8 mouse cellular contexts compared by ENCODE assay signal in genomic region chr7:144939344-144940002, GRCm38 (mm10). TPM values are rescaled to one million over a fixed set of nuclear protein-coding genes. Genes with fewer than 3 reads are reported as not detected.
A peak's percentile ranks its signal among the peaks of the same experiment; 100 is the strongest.
DNase-seq lines count a peak whose midpoint lies in the region; ATAC-seq and TF ChIP-seq lines count a peak whose summit lies in the region.

Gene Ccnd1 (minus strand): TSS chr7:144939925.

- peak within 1 kb of the TSS; percentile 22 for H3K4me3 ChIP-seq in thymus, adult 2 months (ENCODE audit: control insufficient read depth, insufficient read depth, low read length)
- H3K4me3 ChIP-seq in kidney, adult 2 months (ENCODE audit: insufficient read depth, low read depth, low read length) = peak within 1 kb of the TSS; percentile 95
- H3K4me3 ChIP-seq in limb, embryonic 15.5 days = peak within 1 kb of the TSS; percentile 57

- no peak for TF ChIP-seq CTCF in thymus, adult 2 months (IDR thresholded peaks at IDR 0.05; ENCODE audit: borderline replicate concordance, control insufficient read depth, extremely low read depth, insufficient read depth, low read length, poor library complexity)
- TF ChIP-seq CTCF in kidney, adult 2 months (conservative IDR thresholded peaks at IDR 0.05; ENCODE audit: insufficient read depth, insufficient read length, low read depth, low read length) = no peak

- peak; percentile 53 for ATAC-seq in limb, embryonic 15.5 days (ENCODE audit: insufficient number of reproducible peaks, low FRiP score, low TSS enrichment, low read depth)

- H3K4me1 ChIP-seq in thymus, adult 2 months (replicated peaks; ENCODE audit: control insufficient read depth, insufficient read depth, low read length) = peaks cover 20% of the 10 kb centered on the region
- peaks cover 13% of the 10 kb centered on the region; the same call in 1 of the 2 replicates for H3K4me1 ChIP-seq in kidney, adult 2 months (ENCODE audit: control insufficient read depth, insufficient read depth, low read length)
- peaks cover 70% of the 10 kb centered on the region for H3K4me1 ChIP-seq in limb, embryonic 15.5 days

- H3K4me2 ChIP-seq in limb, embryonic 15.5 days = peak within 1 kb of the TSS; percentile 97

- H3K27me3 ChIP-seq in thymus, adult 2 months (ENCODE audit: control insufficient read depth, insufficient read depth, low read length) = peaks cover 19% of the 10 kb centered on the region
- no peaks in the 10 kb centered on the region for H3K27me3 ChIP-seq in kidney, adult 2 months (replicated peaks; ENCODE audit: control insufficient read depth, insufficient read depth, low read length)
- 0 out of 2 replicates have a peak, but pooled peaks cover 6% of the 10 kb centered on the region for H3K27me3 ChIP-seq in limb, embryonic 15.5 days

- H3K27ac ChIP-seq in thymus, adult 2 months (ENCODE audit: control insufficient read depth, insufficient read depth, low read length) = no peak within 1 kb of the TSS
- peak within 1 kb of the TSS; percentile 80 for H3K27ac ChIP-seq in kidney, adult 2 months (ENCODE audit: insufficient read depth, low read depth, low read length)
- H3K27ac ChIP-seq in limb, embryonic 15.5 days = peak within 1 kb of the TSS; percentile 92

- H3K9ac ChIP-seq in limb, embryonic 15.5 days = peak within 1 kb of the TSS; percentile 71

- H3K36me3 ChIP-seq in thymus, adult 2 months (ENCODE audit: control insufficient read depth, insufficient read depth, low read length) = no peaks in the 10 kb centered on the region
- H3K36me3 ChIP-seq in kidney, adult 2 months (ENCODE audit: control insufficient read depth, insufficient read depth, low read length) = no peaks in the 10 kb centered on the region; the same call in 1 of the 2 replicates
- H3K36me3 ChIP-seq in limb, embryonic 15.5 days = peaks cover 27% of the 10 kb centered on the region

- under 1% methylated on average over 40 of the region's 45 CpGs for WGBS in thymus, adult 2 months
- WGBS in kidney, adult 2 months = under 1% methylated on average over 40 of the region's 45 CpGs
- WGBS in limb, embryonic 15.5 days = under 1% methylated on average over 39 of the region's 45 CpGs

- DNase-seq in thymus, adult 2 months = no peak
- no peak for DNase-seq in thymus, adult 18-20 months
- peak; percentile 74 for DNase-seq in embryo, embryonic 11.5 days (ENCODE audit: low read depth, low spot score)
- DNase-seq in heart, adult 8-10 months (ENCODE audit: low spot score) = peak; percentile 77
- peak; percentile 83 for DNase-seq in kidney, adult 2 months
- peak; percentile 85 for DNase-seq in neural tube, embryonic 10.5 days (ENCODE audit: extremely low spot score, low spot score)
- peak; percentile 74 for DNase-seq in yolk sac, embryonic 10.5 days (ENCODE audit: low spot score)

- TF ChIP-seq POLR2A in thymus, adult 2 months (IDR thresholded peaks at IDR 0.05; ENCODE audit: control insufficient read depth, extremely low read depth, insufficient read depth, low read length, poor library complexity) = no peak
- TF ChIP-seq POLR2A in kidney, adult 2 months (IDR thresholded peaks at IDR 0.05; ENCODE audit: low read depth, low read length) = peak; percentile 74

- no peaks in the 10 kb centered on the region for H3K9me3 ChIP-seq in limb, embryonic 15.5 days

RNA-seq across cellular contexts. Expression of gene Ccnd1, which starts in this region (rescaled TPM):
- polyA plus RNA-seq in thymus, adult 2 months (2012; rRNA removed) = 14.4 and 21.7 TPM in 2 replicates
- total RNA-seq in heart, adult 8-10 months (2022) = 10 to 100 TPM; 30.1 to 64.0 (median 45.1) TPM
- 137 and 139 TPM in 2 replicates for polyA plus RNA-seq in kidney, adult 2 months (2012; rRNA removed)
- polyA plus RNA-seq in limb, embryonic 15.5 days (2015; fragmentation: Nextera tagmentation; extraction: Ambion mirVana) = 129 TPM in 2 replicates

Comparison
In these comparisons a context has a peak if more than half of its experiments do, and no peak if none do; other contexts are left out.
1. DNase-seq: peak in embryo, embryonic 11.5 days (single experiment), heart, adult 8-10 months (single experiment), kidney, adult 2 months (single experiment), neural tube, embryonic 10.5 days (single experiment) and yolk sac, embryonic 10.5 days (single experiment); none in thymus, adult 2 months (single experiment) and thymus, adult 18-20 months (0 of 2).
2. H3K4me3 ChIP-seq: peak in every context shown above with its lines; median percentile 95 in kidney, adult 2 months; 57 in limb, embryonic 15.5 days; 22 in thymus, adult 2 months.